Mouse (Mus musculus) left cerebral cortex, postnatal 36 days (tissue): ENCODE data around the gene Frs3. TPM values are rescaled to one million over a fixed set of nuclear protein-coding genes. Genes with fewer than 3 reads are reported as not detected.

Experiments
- DNase-seq, 2 experiments: peaks; one replicate each; pipeline ENCODE4 v3.0.0; 2021 to 2022; ENCODE audit warnings: low spot score in 2 of 2, mixed read lengths in 1 of 2
- intact Hi-C: fragments of 180-260 bp; cut with DNase I; formaldehyde crosslinking; loops from one replicate; pipeline ENCODE4 v1.15.1; 2025
- total RNA-seq, 2 experiments: library from RNA; stranded (reverse); gene quantifications; 2 replicates each; pipeline ENCODE4 v1.2.3; 2021

Gene Frs3
- total RNA-seq, 2 experiments from 2014 or later, result 29.8 to 31.6 TPM

GRCm38 (mm10) chr17:47721183-47721582, 32.4 kb downstream of the Frs3 start:
- intact Hi-C loops, result no loop called here
- no peak for DNase-seq

- no peak for DNase-seq
- intact Hi-C loops, result no loop called here
Observed at GRCm38 (mm10) chr17:47726566-47726965, 37.7 kb downstream of the Frs3 start, which contains the start of gene Pgc. Gene Pgc (plus strand): TSS chr17:47726842.

- intact Hi-C loops, result no loop called here
Observed at GRCm38 (mm10) chr17:47730633-47731575, 42.1 kb downstream of the Frs3 start.

GRCm38 (mm10) chr17:47735553-47736100, 46.8 kb downstream of the Frs3 start:
- intact Hi-C loops, result no loop called here
- DNase-seq, result no peak

More at GRCm38 (mm10) chr17:47730633-47731575, 42.1 kb downstream of the Frs3 start:
- no peak for DNase-seq

- intact Hi-C loops, result no loop called here
- DNase-seq, result peak; percentile 96 to 97
Observed at GRCm38 (mm10) chr17:47736856-47737255, 48.0 kb downstream of the Frs3 start, which contains the start of gene Tfeb. Gene Tfeb (plus strand): TSS chr17:47737030.

- DNase-seq, result peak; percentile 61 to 69
- intact Hi-C loops, result no loop called here
Observed at GRCm38 (mm10) chr17:47737271-47738065, 48.6 kb downstream of the Frs3 start.

GRCm38 (mm10) chr17:47738066-47738878, 49.4 kb downstream of the Frs3 start:
- DNase-seq, result peak; percentile 21 to 30
- intact Hi-C loops, result no loop called here

GRCm38 (mm10) chr17:47738879-47739798, 50.3 kb downstream of the Frs3 start:
- intact Hi-C loops, result no loop called here
- no peak for DNase-seq

- no peak for DNase-seq
- intact Hi-C loops, result no loop called here
Observed at GRCm38 (mm10) chr17:47740186-47740585, 51.4 kb downstream of the Frs3 start.

- intact Hi-C loops, result no loop called here
- DNase-seq, result no peak
Observed at GRCm38 (mm10) chr17:47742991-47743734, 54.3 kb downstream of the Frs3 start.

GRCm38 (mm10) chr17:47744086-47744485, 55.3 kb downstream of the Frs3 start:
- DNase-seq, result no peak
- intact Hi-C loops, result no loop called here

- DNase-seq, result no peak
- intact Hi-C loops, result no loop called here
Observed at GRCm38 (mm10) chr17:47744746-47745368, 56.0 kb downstream of the Frs3 start.

- DNase-seq, result no peak
- intact Hi-C loops, result no loop called here
Observed at GRCm38 (mm10) chr17:47748791-47749553, 60.1 kb downstream of the Frs3 start.

- intact Hi-C loops, result no loop called here
- DNase-seq, result no peak
Observed at GRCm38 (mm10) chr17:47749626-47750025, 60.8 kb downstream of the Frs3 start.

- intact Hi-C loops, result no loop called here
- DNase-seq, result no peak
Observed at GRCm38 (mm10) chr17:47750101-47750500, 61.3 kb downstream of the Frs3 start.

- DNase-seq, result no peak
- intact Hi-C loops, result no loop called here
Observed at GRCm38 (mm10) chr17:47751811-47752210, 63.0 kb downstream of the Frs3 start.
